Mouse (Mus musculus) hindbrain, embryonic 15.5 days (tissue): ENCODE data around the gene Sun1. TPM values are rescaled to one million over a fixed set of nuclear protein-coding genes. Genes with fewer than 3 reads are reported as not detected.

Experiments
- ATAC-seq: fragments of 200-750 bp; cut with Nextera tagmentation; 2 replicates; pipeline ENCODE4 v1.8.0; 2017; ENCODE audit warnings: low read depth, moderate number of reproducible peaks, moderate TSS enrichment; ENCODE audit not compliant: low FRiP score
- H3K27ac ChIP-seq: fragments of 300-500 bp; sonication (generic); replicated peaks from 2 replicates; pipeline ENCODE4 v1.5.1; 2015; ENCODE audit warnings: mild to moderate bottlenecking, inconsistent platforms
- H3K27me3 ChIP-seq: fragments of 300-500 bp; sonication (generic); 2 replicates; pipeline ENCODE4 v1.6.1; 2015; ENCODE audit warnings: control low read depth, inconsistent platforms
- H3K36me3 ChIP-seq: fragments of 300-500 bp; sonication (generic); 2 replicates; pipeline ENCODE4 v1.6.1; 2015; ENCODE audit warnings: control low read depth, inconsistent platforms
- H3K4me1 ChIP-seq: fragments of 300-500 bp; sonication (generic); replicated peaks from 2 replicates; pipeline ENCODE4 v1.6.1; 2015; ENCODE audit warnings: control low read depth, inconsistent platforms
- H3K4me2 ChIP-seq: fragments of 300-500 bp; sonication (generic); 2 replicates; pipeline ENCODE4 v1.6.1; 2015; ENCODE audit warnings: moderate library complexity, mild to moderate bottlenecking, inconsistent platforms
- H3K4me3 ChIP-seq: fragments of 300-500 bp; sonication (generic); 2 replicates; pipeline ENCODE4 v1.5.1; 2015; ENCODE audit warnings: mild to moderate bottlenecking, inconsistent platforms
- H3K9ac ChIP-seq: fragments of 300-500 bp; sonication (generic); 2 replicates; pipeline ENCODE4 v1.6.1; 2015; ENCODE audit warnings: inconsistent platforms
- H3K9me3 ChIP-seq: fragments of 300-500 bp; sonication (generic); 2 replicates; pipeline ENCODE4 v1.6.1; 2016; ENCODE audit warnings: control low read depth, inconsistent platforms
- WGBS: fragments of 180-500 bp; shearing (Covaris S2); methylation state at CpG from one replicate; pipeline ENCODE4 v1.1.7; 2015; 5-methylcytosine and 5-hydroxymethylcytosine counted together
- polyA plus RNA-seq: library from polyadenylated mRNA; unstranded; fragments of >200 nt; fragmentation: Nextera tagmentation; extraction: Ambion mirVana; gene quantifications from 2 replicates; pipeline ENCODE4 v1.2.1, GENCODE M21; 2015

The Sun1 gene
- polyA plus RNA-seq, 1 experiment from 2014 or later: 45.3 TPM

GRCm38 (mm10) chr5:139184897-139185296 is 15.5 kb upstream of the Sun1 start:
- H3K36me3 ChIP-seq: peaks cover 47% of the 10 kb centered on the region
- H3K9ac ChIP-seq: no peak overlapping the region
- H3K27ac ChIP-seq: no peak overlapping the region
- no peak for ATAC-seq
- H3K27me3 ChIP-seq: no peaks in the 10 kb centered on the region
- no peaks in the 10 kb centered on the region for H3K9me3 ChIP-seq
- H3K4me3 ChIP-seq: no peak overlapping the region
- H3K4me2 ChIP-seq: no peak overlapping the region
- H3K4me1 ChIP-seq: no peaks in the 10 kb centered on the region
- 93% methylated on average over 4 of the region's 4 CpGs for WGBS

GRCm38 (mm10) chr5:139189726-139190125 is 10.7 kb upstream of the Sun1 start:
- Histone ChIP-seq H3K4me2 (no peak overlapping the region), H3K36me3 (peaks cover 20% of the 10 kb centered on the region), H3K4me3 (no peak overlapping the region), H3K9ac (no peak overlapping the region), H3K4me1 (no peaks in the 10 kb centered on the region), H3K9me3 (no peaks in the 10 kb centered on the region), H3K27me3 (no peaks in the 10 kb centered on the region), H3K27ac (no peak overlapping the region)
- no peak for ATAC-seq
- 98% methylated on average over 5 of the region's 5 CpGs for WGBS

GRCm38 (mm10) chr5:139190958-139191357 is 9.5 kb upstream of the Sun1 start:
- no peak overlapping the region for H3K4me3 ChIP-seq
- H3K27me3 ChIP-seq: no peaks in the 10 kb centered on the region
- WGBS: 84% methylated on average over 5 of the region's 5 CpGs
- no peaks in the 10 kb centered on the region for H3K4me1 ChIP-seq
- no peaks in the 10 kb centered on the region for H3K9me3 ChIP-seq
- ATAC-seq: no peak
- no peak overlapping the region for H3K9ac ChIP-seq
- no peak overlapping the region for H3K4me2 ChIP-seq
- H3K27ac ChIP-seq: no peak overlapping the region
- peaks cover 15% of the 10 kb centered on the region for H3K36me3 ChIP-seq

- WGBS: 77% methylated on average over 3 of the region's 3 CpGs
- Histone ChIP-seq H3K4me3 (no peak overlapping the region), H3K9me3 (no peaks in the 10 kb centered on the region), H3K36me3 (no peaks in the 10 kb centered on the region), H3K27me3 (no peaks in the 10 kb centered on the region), H3K4me2 (no peak overlapping the region), H3K4me1 (peaks cover 18% of the 10 kb centered on the region), H3K27ac (no peak overlapping the region), H3K9ac (no peak overlapping the region)
- ATAC-seq: no peak
These were observed 1.7 kb upstream of the Sun1 start for GRCm38 (mm10) chr5:139198779-139199178.

GRCm38 (mm10) chr5:139199636-139199994 is 822 bp upstream of the Sun1 start:
- WGBS: 36% methylated on average over 2 of the region's 2 CpGs
- no peak for ATAC-seq

GRCm38 (mm10) chr5:139200770-139201569 is 533 bp downstream of the Sun1 start:
- H3K27ac ChIP-seq: peak overlapping the region; percentile 64
- H3K4me1 ChIP-seq: peaks cover 30% of the 10 kb centered on the region
- no peaks in the 10 kb centered on the region for H3K36me3 ChIP-seq
- H3K9me3 ChIP-seq: no peaks in the 10 kb centered on the region
- H3K4me2 ChIP-seq: peak overlapping the region; percentile 69
- peak overlapping the region; percentile 79 for H3K4me3 ChIP-seq
- peak overlapping the region; percentile 73 for H3K9ac ChIP-seq
- under 1% methylated on average over 57 of the region's 57 CpGs for WGBS
- peak; percentile 57 for ATAC-seq
- H3K27me3 ChIP-seq: no peaks in the 10 kb centered on the region

More at GRCm38 (mm10) chr5:139199636-139199994, 822 bp upstream of the Sun1 start:
- peak overlapping the region; percentile 87 for H3K27ac ChIP-seq
- H3K9me3 ChIP-seq: no peaks in the 10 kb centered on the region
- peak overlapping the region; percentile 76 for H3K4me2 ChIP-seq
- H3K36me3 ChIP-seq: no peaks in the 10 kb centered on the region
- H3K4me3 ChIP-seq: peak overlapping the region; percentile 79
- H3K4me1 ChIP-seq: peaks cover 19% of the 10 kb centered on the region
- H3K9ac ChIP-seq: peak overlapping the region; percentile 54
- no peaks in the 10 kb centered on the region for H3K27me3 ChIP-seq

- H3K36me3 ChIP-seq: no peaks in the 10 kb centered on the region
- no peak overlapping the region for H3K27ac ChIP-seq
- H3K4me2 ChIP-seq: peak overlapping the region; percentile 69
- peak overlapping the region; percentile 73 for H3K9ac ChIP-seq
- 76% methylated on average over 11 of the region's 11 CpGs for WGBS
- no peaks in the 10 kb centered on the region for H3K9me3 ChIP-seq
- peaks cover 38% of the 10 kb centered on the region for H3K4me1 ChIP-seq
- ATAC-seq: no peak
- no peaks in the 10 kb centered on the region for H3K27me3 ChIP-seq
- peak overlapping the region; percentile 79 for H3K4me3 ChIP-seq
These were observed 1.7 kb downstream of the Sun1 start for GRCm38 (mm10) chr5:139202127-139202526.

GRCm38 (mm10) chr5:139203312-139203711 is 2.9 kb downstream of the Sun1 start:
- H3K9ac ChIP-seq: no peak overlapping the region
- H3K9me3 ChIP-seq: no peaks in the 10 kb centered on the region
- H3K4me1 ChIP-seq: peaks cover 38% of the 10 kb centered on the region
- H3K36me3 ChIP-seq: no peaks in the 10 kb centered on the region
- no peaks in the 10 kb centered on the region for H3K27me3 ChIP-seq
- no peak overlapping the region for H3K4me2 ChIP-seq
- no peak overlapping the region for H3K27ac ChIP-seq
- H3K4me3 ChIP-seq: no peak overlapping the region
- ATAC-seq: no peak
- 92% methylated on average over 5 of the region's 5 CpGs for WGBS

- H3K9me3 ChIP-seq: no peaks in the 10 kb centered on the region
- H3K36me3 ChIP-seq: no peaks in the 10 kb centered on the region
- H3K27ac ChIP-seq: no peak overlapping the region
- no peaks in the 10 kb centered on the region for H3K27me3 ChIP-seq
- no peak overlapping the region for H3K9ac ChIP-seq
- H3K4me1 ChIP-seq: peaks cover 33% of the 10 kb centered on the region
- no peak overlapping the region for H3K4me3 ChIP-seq
- ATAC-seq: no peak
- WGBS: 62% methylated on average over 4 of the region's 4 CpGs
- no peak overlapping the region for H3K4me2 ChIP-seq
These were observed 5.6 kb downstream of the Sun1 start for GRCm38 (mm10) chr5:139206081-139206480.

- no peak for ATAC-seq
- WGBS: 66% methylated on average over 7 of the region's 7 CpGs
- Histone ChIP-seq H3K9ac (no peak overlapping the region), H3K36me3 (no peaks in the 10 kb centered on the region), H3K4me1 (peaks cover 30% of the 10 kb centered on the region), H3K9me3 (no peaks in the 10 kb centered on the region), H3K4me3 (no peak overlapping the region), H3K27me3 (no peaks in the 10 kb centered on the region), H3K27ac (no peak overlapping the region), H3K4me2 (no peak overlapping the region)
These were observed 6.1 kb downstream of the Sun1 start for GRCm38 (mm10) chr5:139206525-139206924.

GRCm38 (mm10) chr5:139208183-139208582 is 7.7 kb downstream of the Sun1 start:
- H3K27ac ChIP-seq: no peak overlapping the region
- peaks cover 19% of the 10 kb centered on the region for H3K4me1 ChIP-seq
- no peaks in the 10 kb centered on the region for H3K9me3 ChIP-seq
- no peak overlapping the region for H3K4me2 ChIP-seq
- H3K9ac ChIP-seq: no peak overlapping the region
- no peak for ATAC-seq
- H3K27me3 ChIP-seq: no peaks in the 10 kb centered on the region
- H3K4me3 ChIP-seq: no peak overlapping the region
- peaks cover 4% of the 10 kb centered on the region; the same call in 1 of the 2 replicates for H3K36me3 ChIP-seq

- H3K27me3 ChIP-seq: no peaks in the 10 kb centered on the region
- ATAC-seq: no peak
- no peak overlapping the region for H3K27ac ChIP-seq
- WGBS: 91% methylated on average over 10 of the region's 10 CpGs
- H3K9me3 ChIP-seq: no peaks in the 10 kb centered on the region
- H3K36me3 ChIP-seq: peaks cover 4% of the 10 kb centered on the region; the same call in 1 of the 2 replicates
- no peak overlapping the region for H3K4me3 ChIP-seq
- H3K4me1 ChIP-seq: peaks cover 19% of the 10 kb centered on the region; the same call in 1 of the 2 replicates
- H3K9ac ChIP-seq: no peak overlapping the region
- H3K4me2 ChIP-seq: no peak overlapping the region
These were observed 8.6 kb downstream of the Sun1 start for GRCm38 (mm10) chr5:139208871-139209684.
